In the genomic region with DNA sequence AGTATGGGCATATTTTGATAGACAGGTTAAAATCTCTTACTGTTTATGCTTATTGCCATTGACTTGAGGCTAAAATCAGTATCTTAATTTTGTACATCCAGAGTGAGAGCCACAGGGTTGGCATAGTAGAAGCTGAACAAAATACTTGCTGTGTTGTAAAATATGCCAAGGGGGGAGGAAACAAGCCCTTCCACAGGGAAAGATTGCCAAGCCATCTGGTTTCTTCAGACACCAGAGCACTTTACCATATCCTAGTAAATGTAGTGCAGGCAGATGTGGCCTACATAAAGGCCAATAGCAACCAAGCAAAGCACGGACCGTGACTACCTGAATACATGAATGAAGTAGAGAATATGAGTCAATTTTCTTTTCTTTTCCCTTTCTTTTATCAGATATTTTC, we compare ENCODE assay signal across 17 mouse cellular contexts. TPM values are rescaled to one million over a fixed set of nuclear protein-coding genes. Genes with fewer than 3 reads are reported as not detected.
"Had no signal": no experiment of that assay in that cellular context is flagged by ENCODE, and none has a peak within 500 bp of the region (broad histone marks: within the 10 kb centered on the region; RNA-seq: fewer than 3 reads in every experiment).

No protein-coding gene starts in this region.

- H3K36me3 ChIP-seq: midbrain, embryonic 12.5 days; neural tube, embryonic 13.5 days had no signal

- H3K4me2 ChIP-seq: midbrain, embryonic 12.5 days; neural tube, embryonic 13.5 days had no signal

- H3K4me3 ChIP-seq: layer of hippocampus, adult 2 months; midbrain, embryonic 12.5 days; neural tube, embryonic 13.5 days had no signal

- H3K27me3 ChIP-seq: midbrain, embryonic 12.5 days; neural tube, embryonic 13.5 days had no signal

- ATAC-seq: midbrain, embryonic 16.5 days had no signal

- H3K4me1 ChIP-seq: midbrain, embryonic 12.5 days; neural tube, embryonic 13.5 days had no signal

- H3K9ac ChIP-seq: liver, embryonic 14.5 days; midbrain, embryonic 12.5 days; neural tube, embryonic 13.5 days had no signal

- H3K27ac ChIP-seq: kidney, postnatal 0 days; layer of hippocampus, adult 2 months; liver, embryonic 14.5 days; midbrain, embryonic 12.5 days; neural tube, embryonic 13.5 days; stomach, postnatal 0 days had no signal

- DNase-seq: kidney, adult 11 months; kidney, adult 9 months; kidney, postnatal 4 days; lung, adult 18-20 months; retina, postnatal 1 day; right cerebral cortex, postnatal 25 days; thymus, adult 18-20 months; thymus, postnatal 14 days had no signal

- H3K9me3 ChIP-seq: midbrain, embryonic 12.5 days; neural tube, embryonic 13.5 days had no signal

RNA-seq across cellular contexts. Expression of a gene that starts 23.2 kb away (rescaled TPM):
- total RNA-seq: megakaryocyte-erythroid progenitor cell, adult 5-6 weeks had no signal
- polyA plus RNA-seq: small intestine, adult 2 months had no signal
